Mouse (Mus musculus): ENCODE results near the gene Usf3. TPM values are rescaled to one million over a fixed set of nuclear protein-coding genes. Genes with fewer than 3 reads are reported as not detected.

Usf3 gene
- total and polyA plus RNA-seq, 3 experiments = 4.0 to 8.5 (median 5.2) TPM

- H3K27ac ChIP-seq (ENCODE audit: insufficient read depth, low read depth) = no peak overlapping the region
- peaks cover 11 to 62% of the 10 kb centered on the region in 2 experiments for H3K36me3 ChIP-seq (replicated peaks in 1 of 2; ENCODE audit: control insufficient read depth in 1 of 2, insufficient read depth in 1 of 2, low read length in 1 of 2)
- in situ Hi-C loops (cut with MboI; ENCODE audit: low pct_ligation_motif_present, low pct_unique_long_range_greater_than_20kb, low sequenced_read_pairs) = no loop called here
Observed at GRCm38 (mm10) chr16:44204331-44204730, 31.3 kb downstream of the Usf3 start.

DNA sequence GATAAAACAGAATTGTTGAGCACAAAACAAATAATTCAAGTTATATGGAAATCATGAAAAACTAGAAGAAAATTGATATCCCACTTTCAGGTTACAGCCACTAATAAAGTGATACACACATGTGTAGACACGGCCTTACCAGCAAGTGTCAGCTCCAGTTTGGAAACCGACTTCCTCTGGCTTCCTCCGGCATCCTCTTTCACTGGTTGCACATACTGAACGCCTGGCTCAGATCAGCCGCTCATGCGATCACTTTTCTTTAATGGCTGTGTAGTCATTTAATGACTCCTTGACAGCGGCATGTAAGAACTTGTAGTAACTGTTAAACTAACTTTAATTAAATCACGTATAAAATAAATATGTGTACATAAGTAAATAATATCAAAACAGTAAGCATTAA is 32.9 kb downstream of the Usf3 start:
- Histone ChIP-seq H3K27ac (ENCODE audit: insufficient read depth, low read depth) (no peak overlapping the region), H3K9me3 (replicated peaks; ENCODE audit: low read length) (peaks cover 5% of the 10 kb centered on the region), H3K4me1 (ENCODE audit: control insufficient read depth in 1 of 2, insufficient read depth in 2 of 2) (peaks cover 4 to 21% of the 10 kb centered on the region in 2 experiments), H3K9ac (ENCODE audit: insufficient read depth, low read depth) (no peak overlapping the region), H3K4me3 (replicated peaks in 1 of 3; ENCODE audit: low read depth in 2 of 3, low read length in 2 of 3, poor library complexity in 1 of 3) (no peak overlapping the region), H3K27me3 (replicated peaks) (no peaks in the 10 kb centered on the region), H3K36me3 (replicated peaks in 1 of 2; ENCODE audit: control insufficient read depth in 1 of 2, insufficient read depth in 1 of 2, low read length in 1 of 2) (peaks cover 9 to 61% of the 10 kb centered on the region in 2 experiments), H3K79me2 (replicated peaks; ENCODE audit: control insufficient read depth, extremely low read depth, insufficient read depth, poor library complexity, severe bottlenecking) (no peaks in the 10 kb centered on the region), H3K4me2 (ENCODE audit: insufficient read depth, low read depth, poor library complexity, severe bottlenecking) (no peak overlapping the region)
- no peak for DNase-seq (ENCODE audit: extremely low read depth)
- in situ Hi-C loops (cut with MboI; ENCODE audit: low pct_ligation_motif_present, low pct_unique_long_range_greater_than_20kb, low sequenced_read_pairs) (no loop called here), dilution Hi-C loops (cut with MboI; ENCODE audit: extremely low pct_ligation_motif_present, extremely low pct_unique_long_range_greater_than_20kb, low sequenced_read_pairs) (no loop called here)
- TF ChIP-seq EP300 (IDR thresholded peaks at IDR 0.05; ENCODE audit: low read length) = no peak
- no peak for TF ChIP-seq MAX (IDR thresholded peaks at IDR 0.05; ENCODE audit: low read length)
- TF ChIP-seq CHD1 (IDR thresholded peaks at IDR 0.05; ENCODE audit: low read depth, low read length) = no peak
- TF ChIP-seq ZC3H11A (IDR thresholded peaks at IDR 0.05; ENCODE audit: low read depth, low read length) = no peak
- TF ChIP-seq NRF1 (IDR thresholded peaks at IDR 0.05; ENCODE audit: low read depth, low read length) = no peak
- TF ChIP-seq ZNF384 (IDR thresholded peaks at IDR 0.05; ENCODE audit: low read depth, low read length) = no peak
- TF ChIP-seq KAT2A (IDR thresholded peaks at IDR 0.05; ENCODE audit: insufficient replicate concordance, low read length) = no peak
- no peak for TF ChIP-seq RAD21 (IDR thresholded peaks at IDR 0.05; ENCODE audit: low read depth, low read length)
- no peak for TF ChIP-seq GABPA (IDR thresholded peaks at IDR 0.05; ENCODE audit: insufficient replicate concordance, low read depth, low read length)
- TF ChIP-seq SMC3 (IDR thresholded peaks at IDR 0.05; ENCODE audit: low read depth, low read length) = no peak
- TF ChIP-seq CTCF (conservative IDR thresholded peaks at IDR 0.05 in 1 of 2, IDR thresholded peaks at IDR 0.05 in 1 of 2; ENCODE audit: low read depth in 2 of 2, low read length in 2 of 2) = no peak
- TF ChIP-seq POLR2A (IDR thresholded peaks at IDR 0.05; ENCODE audit: low read depth, low read length) = no peak
- TF ChIP-seq USF1 (IDR thresholded peaks at IDR 0.05; ENCODE audit: low read depth, low read length) = no peak

More at GRCm38 (mm10) chr16:44204331-44204730, 31.3 kb downstream of the Usf3 start:
- dilution Hi-C loops (cut with MboI; ENCODE audit: extremely low pct_ligation_motif_present, extremely low pct_unique_long_range_greater_than_20kb, low sequenced_read_pairs) = no loop called here
- no peak overlapping the region for H3K9ac ChIP-seq (ENCODE audit: insufficient read depth, low read depth)
- TF ChIP-seq TCF12 (IDR thresholded peaks at IDR 0.05; ENCODE audit: low read depth, low read length) (no peak), RAD21 (IDR thresholded peaks at IDR 0.05; ENCODE audit: low read depth, low read length) (no peak), USF1 (IDR thresholded peaks at IDR 0.05; ENCODE audit: low read depth, low read length) (no peak), MXI1 (IDR thresholded peaks at IDR 0.05; ENCODE audit: low read depth, low read length) (no peak), EP300 (IDR thresholded peaks at IDR 0.05; ENCODE audit: low read length) (no peak), JUN (IDR thresholded peaks at IDR 0.05; ENCODE audit: insufficient read depth, low read depth, low read length) (no peak), ZKSCAN1 (IDR thresholded peaks at IDR 0.05; ENCODE audit: borderline replicate concordance, low read depth, low read length) (no peak), E2F4 (IDR thresholded peaks at IDR 0.05; ENCODE audit: insufficient replicate concordance, low read depth, low read length) (no peak), POLR2A (IDR thresholded peaks at IDR 0.05; ENCODE audit: low read depth, low read length) (no peak), ZNF384 (IDR thresholded peaks at IDR 0.05; ENCODE audit: low read depth, low read length) (no peak), MYC (IDR thresholded peaks at IDR 0.05; ENCODE audit: low read depth, low read length) (no peak), KAT2A (IDR thresholded peaks at IDR 0.05; ENCODE audit: insufficient replicate concordance, low read length) (no peak)
- no peak for DNase-seq (ENCODE audit: extremely low read depth)
- peaks cover 4 to 17% of the 10 kb centered on the region in 2 experiments for H3K4me1 ChIP-seq (ENCODE audit: control insufficient read depth in 1 of 2, insufficient read depth in 2 of 2)
- no peaks in the 10 kb centered on the region for H3K79me2 ChIP-seq (replicated peaks; ENCODE audit: control insufficient read depth, extremely low read depth, insufficient read depth, poor library complexity, severe bottlenecking)
- no peaks in the 10 kb centered on the region for H3K27me3 ChIP-seq (replicated peaks)
- no peak overlapping the region for H3K4me3 ChIP-seq (replicated peaks in 1 of 3; ENCODE audit: low read depth in 2 of 3, low read length in 2 of 3, poor library complexity in 1 of 3)
- H3K9me3 ChIP-seq (replicated peaks; ENCODE audit: low read length) = peaks cover 5% of the 10 kb centered on the region
- H3K4me2 ChIP-seq (ENCODE audit: insufficient read depth, low read depth, poor library complexity, severe bottlenecking) = no peak overlapping the region

Measured in CH12.LX (cell line).